Mouse (Mus musculus): Measurements from ENCODE around the gene Elp6.
A peak's percentile ranks its signal among the peaks of the same experiment; 100 is the strongest.

The Elp6 gene

DNA sequence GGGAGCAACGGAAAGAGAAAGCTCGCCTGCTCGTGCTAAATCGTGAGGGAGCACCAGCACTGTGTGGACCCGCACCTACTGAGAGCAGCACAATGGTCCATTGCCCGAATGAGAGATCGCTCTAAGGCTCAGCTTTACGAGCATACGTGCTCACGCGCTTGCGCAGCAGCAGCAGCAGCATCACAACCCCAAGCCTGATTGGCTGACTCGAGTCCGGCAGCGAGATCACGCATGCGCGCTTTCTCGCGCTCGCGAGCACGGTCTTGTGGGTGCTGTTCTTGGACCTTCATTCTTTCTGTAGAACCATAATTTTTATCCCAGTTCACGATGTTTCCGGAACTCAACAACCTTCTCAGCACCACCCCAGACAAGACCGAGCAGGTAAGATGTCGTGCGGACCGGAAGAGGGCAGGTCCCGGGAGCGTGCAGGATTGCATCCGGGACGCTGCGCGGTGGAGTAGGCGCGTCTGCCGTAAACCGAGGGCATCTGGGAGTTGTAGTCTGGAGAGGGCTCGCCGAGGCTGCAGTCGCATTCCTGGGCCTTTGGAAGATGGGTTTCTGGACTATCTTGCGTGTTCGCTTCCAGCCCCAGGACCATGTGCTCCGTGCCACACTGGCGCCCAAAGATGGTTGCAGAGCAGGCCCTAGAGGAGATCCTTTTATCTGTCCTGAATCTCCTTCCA is at the start of gene Elp6:
Elp6 (plus strand) TSS at position 205 of the 683 bp plus-strand sequence.
- peak; percentile 92 for DNase-seq (ENCODE audit: low spot score)

DNA sequence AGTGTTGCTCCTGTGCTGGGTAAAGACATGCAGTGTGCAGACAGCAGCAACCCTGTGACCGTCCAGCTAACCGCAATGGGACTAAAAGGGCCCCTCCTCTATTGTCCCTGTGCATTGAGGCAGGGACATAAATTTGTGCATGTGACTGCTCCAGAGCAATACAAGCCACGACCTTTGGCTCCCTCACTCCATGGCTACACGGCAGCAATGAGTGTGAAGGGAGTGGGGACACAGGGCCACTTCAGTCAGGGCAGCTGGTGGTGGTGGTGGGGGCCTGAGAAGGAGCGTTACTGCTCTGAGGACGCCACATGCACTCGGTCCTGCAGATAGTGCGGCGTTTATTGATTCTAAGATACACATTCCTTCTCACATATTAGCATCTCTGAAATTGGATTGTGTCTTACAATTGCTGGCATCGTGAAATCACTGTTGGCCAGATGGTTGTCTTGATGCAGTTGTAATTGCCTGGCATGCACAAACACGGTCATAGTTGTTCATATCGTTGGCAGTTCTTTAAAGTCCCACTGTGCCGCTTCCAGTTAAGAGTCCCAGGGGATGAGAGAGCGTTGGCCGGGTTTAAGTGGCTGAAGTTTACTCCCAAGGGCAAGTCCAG is 49.5 kb upstream of the Elp6 start:
- DNase-seq (ENCODE audit: low spot score): no peak

DNA sequence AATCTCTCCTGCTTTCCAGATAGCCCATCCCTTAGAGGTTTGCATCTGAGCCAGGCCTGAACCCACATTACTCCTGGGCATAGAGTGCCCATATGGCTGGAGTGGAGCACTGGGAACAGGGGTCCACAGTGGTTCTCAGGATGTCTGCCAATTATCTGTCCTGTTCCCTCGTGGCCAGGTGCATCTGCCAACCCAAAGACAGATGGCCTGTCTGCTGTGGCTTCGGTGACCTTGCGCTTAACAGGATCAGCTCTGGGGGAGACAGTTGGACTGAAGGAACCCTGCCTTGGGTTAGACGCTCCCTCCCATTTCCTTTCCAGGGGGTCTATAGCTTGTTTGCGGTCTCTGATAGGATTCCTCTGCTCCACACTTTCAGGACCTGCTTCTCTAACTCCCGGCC is 46.3 kb upstream of the Elp6 start:
- no peak for DNase-seq (ENCODE audit: low spot score)

DNA sequence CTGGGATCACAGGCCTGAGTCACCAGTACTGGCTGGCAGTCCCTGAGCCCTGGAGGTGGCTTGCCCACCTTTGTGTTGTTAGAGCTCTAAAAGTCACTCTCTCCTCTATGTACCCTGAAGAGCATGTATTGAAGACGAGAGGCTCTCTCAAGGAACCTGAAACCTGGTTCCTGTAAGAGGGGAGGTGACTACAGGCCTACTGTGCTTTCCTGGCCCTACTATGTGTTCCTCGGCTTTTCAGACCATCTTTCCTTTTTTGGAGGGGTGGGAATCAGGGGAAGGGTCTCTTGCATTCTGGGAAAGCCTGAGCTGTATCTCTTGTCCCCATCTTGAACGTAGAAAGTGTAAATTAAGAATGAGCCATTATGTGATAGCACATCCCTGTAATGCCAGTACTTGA is 45.9 kb upstream of the Elp6 start:
- no peak for DNase-seq (ENCODE audit: low spot score)

DNA sequence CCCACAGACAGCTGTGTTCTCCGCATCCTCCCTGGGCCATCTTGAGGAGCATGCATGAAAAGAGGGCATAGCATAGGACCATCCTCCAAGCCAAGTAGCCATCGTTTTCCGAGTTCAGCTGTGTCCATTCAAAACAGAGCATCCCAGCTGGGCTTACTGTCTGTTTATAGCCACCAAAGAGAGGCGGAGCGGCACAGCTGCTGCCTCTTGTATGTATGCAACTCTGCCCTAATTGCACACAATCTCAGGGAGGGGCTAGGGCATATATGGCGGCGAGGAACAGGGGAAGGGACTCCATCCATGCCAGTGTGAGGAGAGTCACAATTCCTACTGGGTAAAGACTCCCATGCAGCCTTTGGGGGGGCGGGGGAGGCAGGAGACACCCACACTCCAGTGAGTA is 41.8 kb upstream of the Elp6 start:
- no peak for DNase-seq (ENCODE audit: low spot score)

DNA sequence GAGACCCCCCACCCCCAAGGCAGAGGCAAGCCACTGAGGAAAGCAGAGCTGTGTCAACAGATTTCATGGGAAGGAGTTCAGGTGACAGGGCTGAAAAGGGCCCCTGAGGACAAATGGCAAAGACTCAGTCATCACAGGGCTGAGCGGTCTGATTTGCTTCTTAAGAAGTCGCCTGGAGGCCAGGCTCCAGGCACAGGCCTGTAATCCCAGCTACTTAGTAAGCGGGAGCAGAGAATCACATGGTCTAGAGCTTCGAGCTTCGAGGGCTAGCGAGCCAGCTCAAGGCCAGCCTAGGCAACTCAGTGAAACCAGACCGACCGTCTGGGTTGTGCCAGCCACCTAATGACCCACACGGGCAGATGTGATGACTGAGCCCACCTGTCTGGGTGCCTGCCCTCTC is 40.0 kb upstream of the Elp6 start:
- no peak for DNase-seq (ENCODE audit: low spot score)

DNA sequence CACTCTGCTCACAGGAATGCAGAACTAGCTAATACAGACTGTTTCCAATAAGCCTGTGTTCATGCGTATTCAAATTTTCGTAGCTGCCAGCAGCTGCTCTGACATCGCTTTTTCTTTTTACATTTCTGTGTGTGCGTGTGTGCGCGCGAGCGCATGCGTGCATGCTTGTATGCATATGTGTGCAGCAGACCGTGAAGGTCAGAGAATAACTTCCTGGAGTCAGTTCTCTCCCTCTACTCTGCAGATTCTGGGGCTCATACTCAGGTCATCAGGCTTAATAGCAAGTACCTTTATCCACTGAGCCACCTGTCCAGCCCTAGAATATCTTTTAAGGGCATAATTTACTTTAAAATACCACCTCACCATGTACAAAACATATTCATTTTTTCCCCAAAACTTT is 36.6 kb upstream of the Elp6 start:
- no peak for DNase-seq (ENCODE audit: low spot score)

DNA sequence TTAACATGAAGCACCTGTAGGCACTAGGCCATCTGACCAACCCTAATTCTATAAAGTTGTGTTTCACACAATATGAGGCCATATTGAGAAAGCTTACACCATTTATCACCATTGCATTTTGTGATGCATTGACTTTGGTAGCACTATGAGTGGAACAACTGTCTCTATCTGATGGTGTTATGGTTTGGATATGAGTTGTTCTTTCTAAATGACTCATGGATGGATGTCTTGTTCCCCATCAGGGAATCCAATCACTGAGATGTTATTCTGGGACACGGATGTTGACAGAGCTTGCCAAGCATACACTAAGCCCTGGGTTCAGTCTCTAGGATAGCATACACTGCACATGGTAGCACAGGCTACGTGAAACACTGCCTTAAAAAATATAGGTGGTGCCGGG is 32.6 kb upstream of the Elp6 start:
- DNase-seq (ENCODE audit: low spot score): no peak

DNA sequence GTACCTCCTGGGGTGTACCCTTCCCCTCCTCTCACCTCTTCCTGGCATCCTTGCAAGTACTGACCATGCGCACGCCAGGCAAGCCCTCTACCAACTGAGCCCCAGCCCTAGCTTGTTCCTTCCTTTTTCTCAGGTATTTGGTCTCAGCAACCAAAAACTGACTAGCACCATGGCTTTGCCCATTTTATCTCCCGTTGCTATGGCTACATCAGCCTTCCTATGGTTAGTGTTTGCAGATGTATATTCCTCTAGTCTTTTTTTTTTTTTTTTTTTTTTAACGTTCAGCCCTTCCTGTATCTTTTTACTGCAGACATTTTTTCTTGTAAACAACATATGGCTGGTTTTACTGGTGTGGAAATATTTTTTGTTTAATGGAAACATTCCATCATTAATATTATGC is 31.5 kb upstream of the Elp6 start:
- no peak for DNase-seq (ENCODE audit: low spot score)

DNA sequence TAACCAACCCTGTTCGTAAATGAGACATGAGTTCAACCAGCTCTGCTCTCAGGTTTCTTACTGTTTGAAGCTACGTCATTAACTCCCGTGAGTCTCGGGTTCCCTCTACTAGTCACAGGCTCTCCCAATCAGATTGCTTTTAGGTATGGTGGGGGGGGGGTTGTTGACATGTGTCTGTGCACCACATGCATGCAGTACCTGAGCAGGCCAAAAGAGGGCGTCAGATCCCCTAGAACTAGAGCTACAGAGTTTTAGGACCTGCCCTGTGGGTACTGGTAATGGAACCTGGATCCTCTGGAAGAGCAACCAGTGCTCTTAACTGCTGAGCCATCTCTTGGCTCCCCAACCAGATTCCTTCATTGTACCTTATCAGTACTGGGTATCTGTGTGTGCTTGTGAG is 29.1 kb upstream of the Elp6 start:
- no peak for DNase-seq (ENCODE audit: low spot score)

DNA sequence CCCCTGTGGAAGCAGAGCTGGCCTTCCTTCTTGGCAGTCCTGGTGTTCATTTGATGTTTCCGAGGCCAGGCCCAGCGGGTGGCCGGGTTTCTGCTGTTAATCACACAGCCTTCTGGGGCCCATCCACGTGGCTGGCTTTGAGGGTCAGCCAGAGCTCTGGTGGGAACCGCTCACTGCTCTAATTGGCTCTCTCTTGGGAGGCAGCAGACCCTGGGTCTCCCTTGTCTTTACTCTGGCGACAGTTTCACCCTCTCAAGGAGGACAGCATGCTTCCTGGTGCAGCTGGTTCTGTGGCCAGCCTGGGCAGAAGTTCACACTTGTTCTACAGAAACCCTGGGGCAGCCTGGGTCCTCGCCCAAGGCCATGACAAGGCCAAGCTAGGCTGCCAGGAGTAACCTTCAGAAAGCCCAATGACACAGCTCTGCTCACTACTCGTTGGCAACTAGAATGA is 27.5 kb upstream of the Elp6 start:
- DNase-seq (ENCODE audit: low spot score): no peak

DNA sequence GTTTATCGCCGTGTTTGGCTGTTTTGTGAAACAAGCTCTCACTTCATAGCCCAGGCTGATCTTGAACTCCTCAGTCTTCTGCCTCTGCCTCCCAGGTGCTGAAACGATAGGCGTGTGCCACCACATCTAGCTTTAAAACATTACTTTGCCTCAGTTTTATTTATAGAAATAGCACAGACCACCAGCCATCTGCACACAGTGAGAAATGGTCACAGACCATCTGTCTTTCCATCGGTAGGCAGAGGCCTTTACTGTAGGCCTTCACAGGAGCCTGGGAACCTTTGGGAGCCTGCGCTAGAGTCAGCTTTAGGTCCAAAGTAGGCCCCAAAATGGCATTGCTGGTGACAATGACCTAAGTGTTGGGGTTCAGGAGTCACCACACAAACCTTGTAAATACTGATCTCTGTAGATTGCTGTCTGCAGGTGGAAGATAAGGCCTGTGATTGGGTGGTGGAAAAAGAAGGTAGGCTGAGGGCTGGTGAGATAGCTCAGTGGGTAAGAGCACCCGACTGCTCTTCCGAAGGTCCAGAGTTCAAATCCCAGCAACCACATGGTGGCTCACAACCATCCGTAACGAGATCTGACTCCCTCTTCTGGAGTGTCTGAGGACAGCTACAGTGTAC is 20.8 kb upstream of the Elp6 start:
- no peak for DNase-seq (ENCODE audit: low spot score)

DNA sequence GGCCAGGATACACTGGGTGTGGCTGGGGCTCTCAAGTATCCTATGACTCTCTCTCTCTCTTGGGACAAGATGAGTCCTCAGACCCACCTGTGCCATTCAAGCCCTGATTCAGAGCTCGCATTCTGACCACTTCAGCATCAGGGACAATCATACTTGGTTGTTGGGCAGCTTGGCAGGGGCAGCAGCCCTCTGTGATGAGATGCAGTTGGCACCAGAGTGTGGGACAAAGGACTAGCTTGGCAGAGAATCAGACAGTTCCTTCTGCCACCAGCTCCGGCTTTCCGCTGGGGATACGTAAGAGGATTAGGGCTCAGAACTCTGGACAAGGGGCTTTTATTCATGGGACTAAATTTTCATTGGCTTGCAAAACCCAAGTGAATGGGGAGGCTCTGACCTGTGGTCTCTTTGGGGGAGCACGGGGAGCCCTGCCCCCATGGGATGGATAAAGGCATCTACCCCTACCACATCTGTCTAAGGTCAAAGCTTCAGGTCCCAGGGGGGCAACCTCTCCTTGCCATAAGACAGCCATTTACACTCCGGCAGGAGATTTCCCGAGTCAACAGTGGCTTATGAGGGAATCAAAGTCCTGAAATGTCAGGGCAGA is 17.6 kb upstream of the Elp6 start:
- no peak for DNase-seq (ENCODE audit: low spot score)

DNA sequence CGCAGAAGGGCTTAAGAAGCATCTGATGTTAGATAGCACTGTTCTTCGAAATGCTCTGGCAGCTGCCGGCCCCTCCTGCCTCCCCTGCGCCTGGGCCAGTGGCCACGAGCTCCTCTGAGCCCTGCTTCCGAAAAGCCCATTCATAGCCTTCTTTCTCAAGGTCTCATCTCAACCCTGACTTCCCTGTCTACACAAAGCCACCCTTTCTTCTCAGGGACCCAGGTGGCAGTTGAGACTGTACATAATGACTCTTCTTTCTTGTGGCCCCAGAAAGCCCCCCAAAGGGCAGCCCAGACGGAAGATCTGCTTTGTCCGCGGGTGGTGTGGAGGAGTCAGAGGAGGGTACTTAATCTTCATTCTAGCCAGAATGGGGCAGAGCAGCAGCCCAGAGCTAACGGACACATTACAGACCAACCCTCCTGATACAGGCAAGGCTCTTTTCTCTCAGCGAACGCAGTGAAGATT is 11.7 kb upstream of the Elp6 start:
- DNase-seq (ENCODE audit: low spot score): no peak

DNA sequence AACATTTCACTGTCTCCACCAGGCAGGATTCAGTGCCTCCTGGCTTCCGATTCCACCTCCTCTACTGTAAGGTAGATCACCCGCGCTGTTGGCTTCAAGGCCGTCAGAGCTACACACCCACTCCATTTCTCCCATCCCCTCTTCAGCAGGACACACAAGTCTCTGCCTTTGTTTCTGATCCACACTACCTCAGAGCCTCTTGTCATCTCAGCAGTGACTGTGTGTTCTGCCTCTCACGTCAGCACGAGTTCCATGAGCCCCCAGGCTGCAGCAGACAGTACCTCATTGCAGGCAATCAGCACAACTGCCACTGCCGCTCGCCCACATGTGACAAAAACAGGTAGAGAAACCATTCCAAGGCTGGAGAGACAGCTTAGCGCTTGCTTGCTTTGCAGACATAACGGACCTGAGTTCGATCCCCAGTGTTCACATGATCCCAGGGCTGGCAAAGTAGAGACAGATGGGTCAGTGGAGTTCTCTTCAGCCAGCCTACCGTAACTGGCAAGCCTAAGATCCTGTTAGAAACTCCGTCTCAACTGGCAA is 11.0 kb upstream of the Elp6 start:
- DNase-seq (ENCODE audit: low spot score): no peak

DNA sequence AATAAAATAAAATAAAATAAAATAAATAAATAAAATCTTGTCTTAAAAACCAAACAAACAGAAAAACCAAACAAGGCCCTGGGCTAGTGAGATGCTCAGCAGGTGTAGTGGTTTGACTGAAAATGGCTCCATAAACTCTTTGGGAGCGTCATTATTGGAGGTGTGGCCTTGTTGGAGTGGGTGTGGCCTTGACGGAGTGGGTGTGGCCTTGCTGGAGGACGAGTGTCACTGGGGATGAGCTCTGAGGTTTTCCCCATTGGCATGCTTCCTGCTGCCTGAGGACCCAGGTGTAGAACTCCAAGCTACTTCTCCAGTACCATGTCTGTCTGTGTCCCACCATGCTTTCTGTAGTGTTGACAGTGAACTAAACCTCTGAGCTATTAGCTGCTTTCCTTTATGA is 10.2 kb upstream of the Elp6 start:
- DNase-seq (ENCODE audit: low spot score): no peak

DNA sequence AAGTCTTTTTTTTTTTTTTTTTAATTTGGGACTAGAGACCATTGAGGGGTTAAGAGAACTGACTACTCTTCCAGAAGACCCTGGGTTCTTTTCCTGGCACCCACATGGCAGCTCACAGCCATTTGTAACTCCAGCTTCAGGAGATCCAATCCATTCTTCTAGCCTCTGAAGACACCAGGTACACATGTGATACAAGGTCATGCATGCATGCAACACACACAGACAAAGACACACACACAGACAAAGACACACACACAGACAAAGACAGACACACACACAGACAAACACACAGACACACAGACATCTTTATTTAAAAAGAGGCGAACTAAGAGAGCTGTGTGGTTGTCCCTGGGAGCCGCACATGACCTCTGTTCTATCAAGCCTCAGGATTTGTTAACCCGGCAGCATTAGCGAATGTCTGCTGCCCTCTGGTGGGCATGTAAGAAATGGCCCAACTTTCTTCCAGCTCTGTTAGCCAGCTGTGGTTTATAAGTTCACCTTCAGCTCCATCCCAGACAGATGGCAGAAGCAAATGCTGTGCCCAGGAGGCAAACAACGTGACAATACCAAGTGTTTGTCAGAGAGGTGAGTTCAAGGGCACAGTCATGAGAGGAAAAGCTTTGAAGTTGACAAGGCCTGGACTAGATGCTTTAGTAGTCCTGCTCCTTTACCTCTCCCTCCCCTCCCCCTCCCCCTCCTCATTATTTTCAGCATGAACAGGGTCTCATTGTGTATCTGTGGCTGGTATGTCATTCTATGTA is 7.9 kb upstream of the Elp6 start:
- peak; percentile 80 for DNase-seq (ENCODE audit: low spot score)

DNA sequence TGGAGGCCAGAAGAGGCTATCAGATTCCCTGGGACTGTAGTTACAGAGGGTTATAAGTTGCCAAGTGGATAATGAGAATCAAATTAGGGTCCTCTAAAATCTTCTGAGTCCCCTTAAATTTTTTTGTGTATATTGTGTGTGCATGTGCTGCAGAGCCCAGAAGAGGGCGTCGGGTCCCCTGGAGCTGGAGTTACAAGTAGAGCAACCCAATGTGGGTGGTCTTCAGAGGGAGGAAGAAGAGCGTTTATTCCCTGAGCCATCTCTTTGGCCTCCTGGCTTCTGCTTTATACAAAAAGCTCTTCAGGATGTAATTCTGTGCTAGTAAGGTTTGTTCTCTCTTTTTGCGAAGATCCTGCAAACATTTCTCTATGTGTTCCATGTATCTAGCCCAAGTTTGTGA is 457 bp upstream of the Elp6 start:
- no peak for DNase-seq (ENCODE audit: low spot score)

DNA sequence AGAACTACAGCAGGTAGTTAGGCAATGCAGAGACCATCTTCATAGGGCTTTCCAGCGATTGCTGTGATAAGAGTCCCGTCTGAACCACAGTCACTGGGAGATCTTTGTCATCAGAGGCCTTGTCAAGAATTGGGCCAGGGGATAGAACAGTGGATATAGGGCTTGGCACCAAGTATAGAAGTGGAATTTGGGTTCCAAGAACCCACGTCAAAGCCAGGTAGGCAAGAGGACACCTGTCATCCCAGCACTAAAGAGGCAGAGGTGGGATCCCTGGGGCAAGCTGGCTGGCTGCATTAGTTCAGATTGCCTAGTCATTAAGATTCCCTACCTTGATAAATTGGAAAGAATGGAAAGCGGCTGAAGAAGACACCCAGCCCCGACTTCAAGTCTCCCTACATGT is 1.4 kb downstream of the Elp6 start:
- DNase-seq (ENCODE audit: low spot score): no peak

DNA sequence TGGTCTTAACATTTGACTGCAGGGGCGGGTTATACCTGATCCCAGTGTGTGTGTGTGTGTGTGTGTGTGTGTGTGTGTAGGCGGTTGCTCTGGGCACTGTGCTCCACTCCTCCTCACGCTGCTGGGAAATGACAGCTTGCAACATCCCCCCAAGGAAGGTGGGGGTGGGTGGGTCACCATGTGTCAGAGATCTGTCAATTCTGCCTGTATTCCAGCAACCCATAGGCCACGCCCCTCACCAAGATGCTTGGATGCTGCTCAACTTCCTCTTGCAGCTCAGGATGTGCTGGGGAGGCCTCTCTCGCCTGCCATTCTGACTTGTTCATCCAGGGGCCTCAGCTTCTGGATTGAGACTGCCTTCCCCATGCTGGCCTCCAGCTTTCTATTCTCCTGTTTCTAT is 9.7 kb downstream of the Elp6 start:
- DNase-seq (ENCODE audit: low spot score): no peak

DNA sequence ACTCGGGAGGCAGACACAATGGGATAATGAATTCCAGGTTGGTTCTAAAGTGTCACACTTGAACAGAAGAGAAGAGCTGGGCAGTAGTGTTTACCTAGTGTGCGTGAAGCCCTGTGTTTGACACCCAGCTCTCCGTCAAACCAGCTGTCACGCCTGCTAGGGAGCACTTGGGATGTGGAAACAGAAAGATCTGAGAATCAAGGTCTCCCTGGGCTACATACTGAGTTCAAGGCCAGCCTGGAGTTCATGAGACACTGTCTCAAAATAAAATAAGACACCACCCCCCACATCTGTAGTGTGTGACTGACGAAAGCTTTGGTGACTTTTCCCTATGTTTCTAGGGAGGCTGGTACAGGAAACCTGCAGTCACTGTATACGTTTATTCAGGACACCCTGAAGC is 10.4 kb downstream of the Elp6 start:
- DNase-seq (ENCODE audit: low spot score): no peak

DNA sequence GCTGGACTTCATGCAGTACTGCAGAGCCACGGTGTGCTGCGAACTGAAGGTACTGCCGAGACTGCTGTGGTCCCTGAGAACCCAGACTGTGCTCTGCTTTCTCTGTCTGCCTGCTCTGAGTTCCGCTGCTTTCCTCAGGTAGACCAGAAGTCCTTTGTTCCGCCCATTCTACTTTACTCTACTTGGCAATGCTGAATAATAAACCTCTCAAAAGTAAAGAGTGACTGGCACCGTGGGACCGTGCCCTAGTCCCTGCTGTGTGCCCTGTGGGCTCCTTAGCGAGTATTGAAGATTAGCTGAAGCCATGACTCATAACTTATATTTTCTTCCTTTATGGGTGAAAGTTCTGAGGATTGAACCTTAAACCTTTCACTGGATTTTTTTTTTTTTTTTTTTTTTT is 10.9 kb downstream of the Elp6 start:
- no peak for DNase-seq (ENCODE audit: low spot score)
